Mouse (Mus musculus) midbrain, embryonic 16.5 days (tissue): ENCODE results near the gene Ackr3. TPM values are rescaled to one million over a fixed set of nuclear protein-coding genes. Genes with fewer than 3 reads are reported as not detected.

Experiments
- ATAC-seq: fragments of 200-750 bp; cut with Nextera tagmentation; 2 replicates; pipeline ENCODE4 v1.8.0; 2017; ENCODE audit warnings: moderate TSS enrichment
- H3K27ac ChIP-seq: fragments of 300-500 bp; sonication (generic); 2 replicates; pipeline ENCODE4 v1.5.1; 2014; ENCODE audit warnings: mild to moderate bottlenecking, low read length, mixed read lengths
- H3K27me3 ChIP-seq: fragments of 300-500 bp; sonication (generic); 2 replicates; pipeline ENCODE4 v1.6.1; 2014; ENCODE audit warnings: low read depth, low read length, mixed read lengths; ENCODE audit not compliant: control insufficient read depth, insufficient read depth
- H3K36me3 ChIP-seq: fragments of 300-500 bp; sonication (generic); 2 replicates; pipeline ENCODE4 v1.6.1; 2014; ENCODE audit warnings: mild to moderate bottlenecking, low read length, moderate library complexity, mixed read lengths; ENCODE audit not compliant: control insufficient read depth, insufficient read depth
- H3K4me1 ChIP-seq: fragments of 300-500 bp; sonication (generic); 2 replicates; pipeline ENCODE4 v1.6.1; 2014; ENCODE audit warnings: mild to moderate bottlenecking, low read length, mixed read lengths; ENCODE audit not compliant: control insufficient read depth, insufficient read depth
- H3K4me2 ChIP-seq: fragments of 300-500 bp; sonication (generic); 2 replicates; pipeline ENCODE4 v1.6.1; 2014; ENCODE audit warnings: mild to moderate bottlenecking, low read length, mixed read lengths
- H3K4me3 ChIP-seq: fragments of 300-500 bp; sonication (generic); 2 replicates; pipeline ENCODE4 v1.5.1; 2014; ENCODE audit warnings: low read depth, mild to moderate bottlenecking, low read length, moderate library complexity, mixed read lengths
- H3K9ac ChIP-seq: fragments of 300-500 bp; sonication (generic); 2 replicates; pipeline ENCODE4 v1.6.1; 2014; ENCODE audit warnings: low read depth, low read length, mixed read lengths
- H3K9me3 ChIP-seq: fragments of 300-500 bp; sonication (generic); replicated peaks from 2 replicates; pipeline ENCODE4 v1.6.1; 2014; ENCODE audit warnings: mild to moderate bottlenecking, low read length, mixed read lengths; ENCODE audit not compliant: control insufficient read depth, poor library complexity, severe bottlenecking
- WGBS: fragments of 180-500 bp; shearing (Covaris S2); extraction: QIAGEN DNeasy Blood & Tissue Kit; methylation state at CpG from one replicate; pipeline ENCODE4 v1.1.7; 2014; 5-methylcytosine and 5-hydroxymethylcytosine counted together
- polyA plus RNA-seq: library from polyadenylated mRNA; unstranded; fragments of >200 nt; fragmentation: Nextera tagmentation; extraction: Ambion mirVana; gene quantifications from 2 replicates; pipeline ENCODE4 v1.2.1, GENCODE M21; 2015

Gene Ackr3
- polyA plus RNA-seq, 1 experiment from 2014 or later: 10.9 TPM

GRCm38 (mm10) chr1:90201246-90201645, 2.5 kb upstream of the Ackr3 start:
- Histone ChIP-seq H3K27me3 (peaks cover 14% of the 10 kb centered on the region), H3K27ac (no peak overlapping the region), H3K4me2 (no peak overlapping the region), H3K36me3 (no peaks in the 10 kb centered on the region), H3K4me3 (no peak overlapping the region), H3K9ac (no peak overlapping the region), H3K9me3 (no peaks in the 10 kb centered on the region), H3K4me1 (peaks cover 16% of the 10 kb centered on the region)
- ATAC-seq: no peak
- 90% methylated on average over 5 of the region's 5 CpGs for WGBS

GRCm38 (mm10) chr1:90201655-90202054, 2.1 kb upstream of the Ackr3 start:
- WGBS: 51% methylated on average over 2 of the region's 2 CpGs
- ATAC-seq: no peak

GRCm38 (mm10) chr1:90202207-90202978, 1.4 kb upstream of the Ackr3 start:
- H3K9me3 ChIP-seq: no peaks in the 10 kb centered on the region
- peaks cover 22% of the 10 kb centered on the region for H3K4me1 ChIP-seq
- H3K4me3 ChIP-seq: no peak overlapping the region
- no peaks in the 10 kb centered on the region for H3K36me3 ChIP-seq
- H3K27ac ChIP-seq: no peak overlapping the region
- peaks cover 14% of the 10 kb centered on the region for H3K27me3 ChIP-seq
- ATAC-seq: peak; percentile 16; the same call in 1 of the 2 replicates
- 6% methylated on average over 23 of the region's 23 CpGs for WGBS
- peak overlapping the region; percentile 18; the same call in 1 of the 2 replicates for H3K4me2 ChIP-seq
- H3K9ac ChIP-seq: no peak overlapping the region

More at GRCm38 (mm10) chr1:90201655-90202054, 2.1 kb upstream of the Ackr3 start:
- H3K27ac ChIP-seq: no peak overlapping the region
- H3K4me2 ChIP-seq: no peak overlapping the region
- H3K4me3 ChIP-seq: no peak overlapping the region
- H3K9me3 ChIP-seq: no peaks in the 10 kb centered on the region
- peaks cover 19% of the 10 kb centered on the region for H3K4me1 ChIP-seq
- no peaks in the 10 kb centered on the region for H3K36me3 ChIP-seq
- no peak overlapping the region for H3K9ac ChIP-seq
- peaks cover 14% of the 10 kb centered on the region for H3K27me3 ChIP-seq

- WGBS: 10% methylated on average over 11 of the region's 11 CpGs
- H3K27ac ChIP-seq: no peak overlapping the region
- no peak overlapping the region for H3K9ac ChIP-seq
- peaks cover 14% of the 10 kb centered on the region for H3K27me3 ChIP-seq
- H3K36me3 ChIP-seq: no peaks in the 10 kb centered on the region
- peaks cover 28% of the 10 kb centered on the region for H3K4me1 ChIP-seq
- peak overlapping the region; percentile 55 for H3K4me2 ChIP-seq
- ATAC-seq: no peak
- H3K9me3 ChIP-seq: no peaks in the 10 kb centered on the region
- peak overlapping the region; percentile 39 for H3K4me3 ChIP-seq
Measured at GRCm38 (mm10) chr1:90203341-90203740, 439 bp upstream of the Ackr3 start.

- H3K9me3 ChIP-seq: no peaks in the 10 kb centered on the region
- H3K9ac ChIP-seq: peak overlapping the region; percentile 25
- ATAC-seq: no peak
- H3K36me3 ChIP-seq: no peaks in the 10 kb centered on the region
- H3K27me3 ChIP-seq: peaks cover 14% of the 10 kb centered on the region
- peaks cover 31% of the 10 kb centered on the region for H3K4me1 ChIP-seq
- H3K4me3 ChIP-seq: peak overlapping the region; percentile 39
- H3K4me2 ChIP-seq: peak overlapping the region; percentile 55
- peak overlapping the region; percentile 34 for H3K27ac ChIP-seq
- WGBS: 8% methylated on average over 1 of the region's 1 CpGs
Measured at GRCm38 (mm10) chr1:90204821-90205220, 1.0 kb downstream of the Ackr3 start.

GRCm38 (mm10) chr1:90205223-90205622, 1.4 kb downstream of the Ackr3 start:
- Histone ChIP-seq H3K4me1 (peaks cover 31% of the 10 kb centered on the region), H3K4me2 (peak overlapping the region; percentile 55), H3K4me3 (peak overlapping the region; percentile 39), H3K9me3 (no peaks in the 10 kb centered on the region), H3K27ac (peak overlapping the region; percentile 34), H3K9ac (peak overlapping the region; percentile 25), H3K27me3 (peaks cover 14% of the 10 kb centered on the region), H3K36me3 (no peaks in the 10 kb centered on the region)
- peak; percentile 69 for ATAC-seq
- WGBS: 0% methylated on average over 6 of the region's 6 CpGs

GRCm38 (mm10) chr1:90206684-90207083, 2.9 kb downstream of the Ackr3 start:
- WGBS: 23% methylated on average over 3 of the region's 3 CpGs

GRCm38 (mm10) chr1:90207279-90207678, 3.5 kb downstream of the Ackr3 start:
- no peak for ATAC-seq

More at GRCm38 (mm10) chr1:90206684-90207083, 2.9 kb downstream of the Ackr3 start:
- H3K27me3 ChIP-seq: peaks cover 9% of the 10 kb centered on the region
- ATAC-seq: no peak
- H3K36me3 ChIP-seq: no peaks in the 10 kb centered on the region
- peak overlapping the region; percentile 39 for H3K4me3 ChIP-seq
- H3K27ac ChIP-seq: 0 out of 2 replicates have a peak overlapping the region, but pooled peaks have one; percentile 25
- H3K9me3 ChIP-seq: no peaks in the 10 kb centered on the region
- peak overlapping the region; percentile 55 for H3K4me2 ChIP-seq
- peak overlapping the region; percentile 39 for H3K9ac ChIP-seq
- H3K4me1 ChIP-seq: peaks cover 31% of the 10 kb centered on the region

More at GRCm38 (mm10) chr1:90207279-90207678, 3.5 kb downstream of the Ackr3 start:
- Histone ChIP-seq H3K27me3 (peaks cover 7% of the 10 kb centered on the region; the same call in 1 of the 2 replicates), H3K9ac (no peak overlapping the region), H3K36me3 (no peaks in the 10 kb centered on the region), H3K4me1 (peaks cover 30% of the 10 kb centered on the region), H3K4me2 (peak overlapping the region; percentile 55), H3K9me3 (no peaks in the 10 kb centered on the region), H3K27ac (no peak overlapping the region), H3K4me3 (no peak overlapping the region)
- 39% methylated on average over 6 of the region's 6 CpGs for WGBS
